8 mouse cellular contexts compared by ENCODE assay signal in the genomic region with DNA sequence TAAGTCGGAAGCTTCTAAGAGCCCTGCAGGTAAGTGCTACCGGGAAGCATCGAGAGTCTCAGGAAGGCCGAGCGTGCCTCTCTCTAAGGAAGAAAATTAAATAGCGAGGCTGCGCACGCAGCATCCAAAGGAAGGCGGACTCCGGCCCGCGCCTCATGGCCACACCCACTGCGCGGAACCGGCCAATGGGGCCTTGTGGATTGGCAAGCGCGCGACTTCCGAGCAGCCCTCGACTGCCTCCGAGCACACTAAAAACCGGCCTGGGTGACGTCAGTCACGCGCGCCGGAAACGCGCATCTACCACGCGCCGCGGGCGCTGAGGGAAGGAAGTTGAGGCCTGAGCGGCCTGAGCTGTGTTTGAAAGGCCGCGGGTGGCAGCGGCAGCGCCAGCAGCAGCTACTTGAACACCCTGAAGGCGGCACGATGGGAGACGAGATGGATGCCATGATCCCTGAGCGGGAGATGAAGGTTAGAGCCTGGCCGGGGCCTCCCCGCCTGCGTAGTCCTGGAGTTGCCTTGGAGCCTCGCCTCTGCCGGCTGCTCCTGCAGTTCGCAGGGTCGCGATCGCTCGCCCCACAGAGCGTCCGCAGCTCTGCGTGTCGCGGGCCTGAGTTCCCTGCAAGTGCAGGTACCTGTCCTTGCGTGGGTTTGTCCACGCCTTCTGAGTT. TPM values are rescaled to one million over a fixed set of nuclear protein-coding genes. Genes with fewer than 3 reads are reported as not detected.
A peak's percentile ranks its signal among the peaks of the same experiment; 100 is the strongest.
DNase-seq lines count a peak whose midpoint lies in the region; ATAC-seq and TF ChIP-seq lines count a peak whose summit lies in the region.

A gene (plus strand): TSS at position 296 of the 668 bp plus-strand sequence.

- H3K4me3 ChIP-seq in CH12.LX (replicated peaks in 1 of 3; ENCODE audit: low read depth in 2 of 3, low read length in 2 of 3, poor library complexity in 1 of 3): peak within 1 kb of the TSS; percentile 90 to 99 (median 95)
- H3K4me3 ChIP-seq in forebrain, embryonic 11.5 days (ENCODE audit: low read depth, low read length): peak within 1 kb of the TSS; percentile 83
- peak within 1 kb of the TSS; percentile 92 for H3K4me3 ChIP-seq in heart, embryonic 16.5 days (ENCODE audit: low read length)
- H3K4me3 ChIP-seq in liver, embryonic 15.5 days (replicated peaks): peak within 1 kb of the TSS; percentile 83
- H3K4me3 ChIP-seq in neural tube, embryonic 12.5 days: peak within 1 kb of the TSS; percentile 86

- peak; percentile 99 for ATAC-seq in forebrain, embryonic 11.5 days (replicated peaks; ENCODE audit: low FRiP score)
- ATAC-seq in heart, embryonic 16.5 days (replicated peaks; ENCODE audit: extremely low read depth, insufficient read depth, low FRiP score): peak; percentile 100
- ATAC-seq in liver, embryonic 15.5 days (ENCODE audit: insufficient read depth): peak; percentile 100
- ATAC-seq in neural tube, embryonic 12.5 days (ENCODE audit: low FRiP score, low read depth): peak; percentile 98

- TF ChIP-seq POLR2A in CH12.LX (IDR thresholded peaks at IDR 0.05; ENCODE audit: low read depth, low read length): peak; percentile 96

- H3K27me3 ChIP-seq in CH12.LX (replicated peaks): peaks cover 42% of the 10 kb centered on the region
- H3K27me3 ChIP-seq in forebrain, embryonic 11.5 days (ENCODE audit: control insufficient read depth, insufficient read depth, low read length): no peaks in the 10 kb centered on the region
- no peaks in the 10 kb centered on the region for H3K27me3 ChIP-seq in heart, embryonic 16.5 days (ENCODE audit: control insufficient read depth, insufficient read depth, low read length)
- peaks cover 11% of the 10 kb centered on the region; the same call in 1 of the 2 replicates for H3K27me3 ChIP-seq in liver, embryonic 15.5 days
- H3K27me3 ChIP-seq in neural tube, embryonic 12.5 days (replicated peaks): no peaks in the 10 kb centered on the region

- H3K9me3 ChIP-seq in CH12.LX (replicated peaks; ENCODE audit: low read length): no peaks in the 10 kb centered on the region
- H3K9me3 ChIP-seq in forebrain, embryonic 11.5 days (ENCODE audit: control insufficient read depth, low read length): no peaks in the 10 kb centered on the region
- H3K9me3 ChIP-seq in heart, embryonic 16.5 days (replicated peaks; ENCODE audit: control insufficient read depth, low read length): no peaks in the 10 kb centered on the region
- H3K9me3 ChIP-seq in liver, embryonic 15.5 days (replicated peaks): no peaks in the 10 kb centered on the region
- no peaks in the 10 kb centered on the region for H3K9me3 ChIP-seq in neural tube, embryonic 12.5 days

- peaks cover 0 to 23% of the 10 kb centered on the region in 2 experiments; a peak in 2 of 4 replicates for H3K4me1 ChIP-seq in CH12.LX (ENCODE audit: control insufficient read depth in 1 of 2, insufficient read depth in 2 of 2)
- peaks cover 7% of the 10 kb centered on the region; the same call in 1 of the 2 replicates for H3K4me1 ChIP-seq in forebrain, embryonic 11.5 days (replicated peaks; ENCODE audit: control insufficient read depth, insufficient read depth, low read length)
- H3K4me1 ChIP-seq in heart, embryonic 16.5 days (ENCODE audit: control insufficient read depth, insufficient read depth, low read length): peaks cover 14% of the 10 kb centered on the region
- H3K4me1 ChIP-seq in liver, embryonic 15.5 days (replicated peaks): peaks cover 31% of the 10 kb centered on the region
- peaks cover 14% of the 10 kb centered on the region for H3K4me1 ChIP-seq in neural tube, embryonic 12.5 days

- dilution Hi-C loops in CH12.LX (cut with MboI; ENCODE audit: extremely low pct_ligation_motif_present, extremely low pct_unique_long_range_greater_than_20kb, low sequenced_read_pairs): no loop called here

- H3K9ac ChIP-seq in CH12.LX (ENCODE audit: insufficient read depth, low read depth): peak within 1 kb of the TSS; percentile 97
- peak within 1 kb of the TSS; percentile 92 for H3K9ac ChIP-seq in forebrain, embryonic 11.5 days (ENCODE audit: low read length)
- peak within 1 kb of the TSS; percentile 96 for H3K9ac ChIP-seq in heart, embryonic 16.5 days (ENCODE audit: low read length)
- H3K9ac ChIP-seq in liver, embryonic 15.5 days: peak within 1 kb of the TSS; percentile 82
- H3K9ac ChIP-seq in neural tube, embryonic 12.5 days: peak within 1 kb of the TSS; percentile 93

- H3K4me2 ChIP-seq in CH12.LX (ENCODE audit: insufficient read depth, low read depth, poor library complexity, severe bottlenecking): peak within 1 kb of the TSS; percentile 93
- peak within 1 kb of the TSS; percentile 88 for H3K4me2 ChIP-seq in forebrain, embryonic 11.5 days (ENCODE audit: low read depth, low read length, severe bottlenecking)
- peak within 1 kb of the TSS; percentile 97 for H3K4me2 ChIP-seq in heart, embryonic 16.5 days (ENCODE audit: low read depth, low read length)
- H3K4me2 ChIP-seq in liver, embryonic 15.5 days: peak within 1 kb of the TSS; percentile 92
- H3K4me2 ChIP-seq in neural tube, embryonic 12.5 days (replicated peaks): peak within 1 kb of the TSS; percentile 82

- no peak for TF ChIP-seq EP300 in CH12.LX (IDR thresholded peaks at IDR 0.05; ENCODE audit: low read length)

- peak; percentile 98 for DNase-seq in CH12.LX (ENCODE audit: extremely low read depth)
- peak; percentile 98 for DNase-seq in c-Kit-positive CD71-positive TER-119-negative erythroid progenitor cells, embryonic 14.5 days (ENCODE audit: low read depth)
- peak; percentile 100 for DNase-seq in forebrain, embryonic 11.5 days (ENCODE audit: low spot score)
- peak; percentile 99 to 100 for DNase-seq in kidney, postnatal 36 days
- peak; percentile 98 for DNase-seq in telencephalon, adult 2 months (ENCODE audit: low read depth, low spot score)

- H3K79me2 ChIP-seq in CH12.LX (replicated peaks; ENCODE audit: control insufficient read depth, extremely low read depth, insufficient read depth, poor library complexity, severe bottlenecking): peaks cover 19% of the 10 kb centered on the region

- no peak for TF ChIP-seq RAD21 in CH12.LX (IDR thresholded peaks at IDR 0.05; ENCODE audit: low read depth, low read length)

- 0 out of 2 replicates have a peak within 1 kb of the TSS, but pooled peaks have one; percentile 7 for H3K27ac ChIP-seq in CH12.LX (ENCODE audit: insufficient read depth, low read depth)
- H3K27ac ChIP-seq in forebrain, embryonic 11.5 days (ENCODE audit: low read depth, low read length): peak within 1 kb of the TSS; percentile 74
- H3K27ac ChIP-seq in heart, embryonic 16.5 days (ENCODE audit: low read length): peak within 1 kb of the TSS; percentile 68
- H3K27ac ChIP-seq in liver, embryonic 15.5 days (replicated peaks): peak within 1 kb of the TSS; percentile 49; the same call in 1 of the 2 replicates
- peak within 1 kb of the TSS; percentile 57 for H3K27ac ChIP-seq in neural tube, embryonic 12.5 days

- in situ Hi-C loops in CH12.LX (cut with MboI; ENCODE audit: low pct_ligation_motif_present, low pct_unique_long_range_greater_than_20kb, low sequenced_read_pairs): no loop called here

- under 1% methylated on average over 60 of the region's 60 CpGs for WGBS in forebrain, embryonic 11.5 days
- WGBS in heart, embryonic 16.5 days: under 1% methylated on average over 60 of the region's 60 CpGs
- under 1% methylated on average over 60 of the region's 60 CpGs for WGBS in liver, embryonic 15.5 days (ENCODE audit: insufficient replicate concordance)
- under 1% methylated on average over 60 of the region's 60 CpGs for WGBS in neural tube, embryonic 12.5 days

- TF ChIP-seq CTCF in CH12.LX (conservative IDR thresholded peaks at IDR 0.05 in 1 of 2, IDR thresholded peaks at IDR 0.05 in 1 of 2; ENCODE audit: low read depth in 2 of 2, low read length in 2 of 2): no peak

- peaks cover 18 to 30% of the 10 kb centered on the region in 2 experiments for H3K36me3 ChIP-seq in CH12.LX (replicated peaks in 1 of 2; ENCODE audit: control insufficient read depth in 1 of 2, insufficient read depth in 1 of 2, low read length in 1 of 2)
- H3K36me3 ChIP-seq in forebrain, embryonic 11.5 days (ENCODE audit: control insufficient read depth, insufficient read depth, low read length): peaks cover 7% of the 10 kb centered on the region; the same call in 1 of the 2 replicates
- peaks cover 26% of the 10 kb centered on the region for H3K36me3 ChIP-seq in heart, embryonic 16.5 days (ENCODE audit: control insufficient read depth, insufficient read depth)
- H3K36me3 ChIP-seq in liver, embryonic 15.5 days (replicated peaks): peaks cover 29% of the 10 kb centered on the region
- peaks cover 47% of the 10 kb centered on the region for H3K36me3 ChIP-seq in neural tube, embryonic 12.5 days

TF ChIP-seq in CH12.LX, 34 proteins besides CTCF, POLR2A, EP300 and RAD21 (continues in another document):
- TF ChIP-seq MAX (IDR thresholded peaks at IDR 0.05; ENCODE audit: low read length) (peak; percentile 97), RCOR1 (conservative IDR thresholded peaks at IDR 0.05; ENCODE audit: low read depth, low read length) (no peak), NELFE (IDR thresholded peaks at IDR 0.05; ENCODE audit: low read depth, low read length) (peak; percentile 83), JUND (conservative IDR thresholded peaks at IDR 0.05; ENCODE audit: low read depth, low read length) (no peak), IRF4 (IDR thresholded peaks at IDR 0.05; ENCODE audit: low read depth, low read length) (peak; percentile 91), NRF1 (IDR thresholded peaks at IDR 0.05; ENCODE audit: low read depth, low read length) (peak; percentile 87), PAX5 (IDR thresholded peaks at IDR 0.05; ENCODE audit: low read length) (no peak), ZKSCAN1 (IDR thresholded peaks at IDR 0.05; ENCODE audit: borderline replicate concordance, low read depth, low read length) (no peak), CHD1 (IDR thresholded peaks at IDR 0.05; ENCODE audit: low read depth, low read length) (no peak), UBTF (IDR thresholded peaks at IDR 0.05; ENCODE audit: low read depth, low read length) (no peak), TBP (conservative IDR thresholded peaks at IDR 0.05; ENCODE audit: low read depth, low read length) (peak; percentile 83), ZMIZ1 (IDR thresholded peaks at IDR 0.05; ENCODE audit: low read depth, low read length) (no peak), HCFC1 (IDR thresholded peaks at IDR 0.05; ENCODE audit: low read depth, low read length) (peak; percentile 98), MYC (IDR thresholded peaks at IDR 0.05; ENCODE audit: low read depth, low read length) (peak; percentile 91), USF1 (IDR thresholded peaks at IDR 0.05; ENCODE audit: low read depth, low read length) (no peak)

RNA-seq across cellular contexts. Expression of the gene that starts here (rescaled TPM):
- total RNA-seq in CH12.LX (2012; rRNA removed) (50.9 and 61.0 TPM in 2 replicates), CH12.LX (2014; rRNA removed) (13.9 and 17.9 TPM in 2 replicates)
- 83.4 and 106 TPM in 2 replicates for polyA plus RNA-seq in CH12.LX (2012; ENCODE audit: insufficient read length, low read depth)
- 76.0 and 81.8 TPM in 2 replicates for polyA plus RNA-seq in forebrain, embryonic 11.5 days (2014; fragmentation: Nextera tagmentation; extraction: Ambion mirVana)
- 51.6 and 54.1 TPM in 2 replicates for polyA plus RNA-seq in heart, embryonic 16.5 days (2015; fragmentation: Nextera tagmentation; extraction: Ambion mirVana)
- polyA plus RNA-seq in liver, embryonic 15.5 days (2015; fragmentation: Nextera tagmentation; extraction: Ambion mirVana): 40.5 and 44.7 TPM in 2 replicates
- 63.7 and 74.6 TPM in 2 replicates for polyA plus RNA-seq in neural tube, embryonic 12.5 days (2016; fragmentation: Nextera tagmentation; extraction: Ambion mirVana)

Comparison
In these comparisons a context has a peak if more than half of its experiments do, and no peak if none do; other contexts are left out.
1. Peak in every context shown above with its lines: DNase-seq, ATAC-seq, H3K4me3 ChIP-seq and H3K27ac ChIP-seq.
2. H3K27ac ChIP-seq: peak in every context shown above with its lines; median percentile 74 in forebrain, embryonic 11.5 days; 68 in heart, embryonic 16.5 days; 57 in neural tube, embryonic 12.5 days; 49 in liver, embryonic 15.5 days; 7 in CH12.LX.